Mouse (Mus musculus): ENCODE results near the gene Zfp385b. TPM values are rescaled to one million over a fixed set of nuclear protein-coding genes. Genes with fewer than 3 reads are reported as not detected.

Gene Zfp385b
- polyA plus RNA-seq, 1 experiment from 2014 or later, result 5.9 TPM

DNA sequence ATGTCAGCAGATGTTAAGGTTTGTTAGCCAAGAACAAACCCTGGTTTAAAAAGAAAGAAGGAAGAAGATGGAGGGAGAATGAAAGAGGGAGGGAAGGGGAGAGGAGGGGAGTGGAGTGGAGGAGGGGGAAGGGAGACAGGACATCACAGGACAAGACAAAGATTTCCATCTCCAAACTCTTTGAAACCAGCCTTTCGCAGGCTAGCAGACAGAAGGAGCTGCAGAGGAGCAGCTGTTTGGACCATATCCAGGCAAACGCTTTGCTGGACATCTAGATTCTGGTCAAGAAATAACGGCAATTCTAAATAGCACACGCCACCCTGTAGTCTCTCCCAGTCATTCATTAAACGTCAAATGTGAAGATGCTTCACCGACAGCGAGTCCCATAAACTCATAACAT is 38.0 kb downstream of the Zfp385b start:
- no peak overlapping the region for H3K4me3 ChIP-seq (replicated peaks)
- no peak for ATAC-seq (ENCODE audit: insufficient read depth, low FRiP score, low read depth)
- no peak overlapping the region for H3K9ac ChIP-seq
- H3K27ac ChIP-seq, result peak overlapping the region; percentile 7; the same call in 1 of the 2 replicates
- 41% methylated on average over 7 of the region's 7 CpGs for WGBS
- no peaks in the 10 kb centered on the region for H3K9me3 ChIP-seq
- no peak overlapping the region for H3K4me2 ChIP-seq
- no peaks in the 10 kb centered on the region for H3K4me1 ChIP-seq
- no peaks in the 10 kb centered on the region for H3K36me3 ChIP-seq
- H3K27me3 ChIP-seq (replicated peaks), result no peaks in the 10 kb centered on the region

DNA sequence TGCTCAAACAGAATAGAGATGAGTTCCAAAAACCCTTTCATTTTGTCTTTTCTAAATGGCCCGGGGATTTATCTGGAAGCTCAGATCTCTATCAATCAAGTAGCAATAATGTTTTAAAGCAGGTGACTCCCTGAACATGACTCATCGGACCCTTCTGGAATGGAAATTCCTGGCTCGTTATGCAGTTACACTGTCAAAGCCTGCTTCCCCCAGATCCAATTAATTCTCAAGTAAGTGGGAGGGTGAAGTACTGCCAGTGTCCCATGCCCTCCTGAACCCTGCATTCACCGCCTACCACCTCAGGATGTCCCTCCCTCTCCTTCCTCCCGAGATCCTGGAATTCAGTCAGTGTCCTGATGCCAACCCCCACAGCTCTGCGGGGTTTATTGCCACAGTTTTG is 41.7 kb downstream of the Zfp385b start:
- WGBS, result 29% methylated on average over 6 of the region's 6 CpGs
- no peaks in the 10 kb centered on the region for H3K9me3 ChIP-seq
- peak; percentile 35; the same call in 1 of the 2 replicates for ATAC-seq (ENCODE audit: insufficient read depth, low FRiP score, low read depth)
- no peak overlapping the region for H3K4me2 ChIP-seq
- no peak overlapping the region for H3K27ac ChIP-seq
- no peaks in the 10 kb centered on the region for H3K27me3 ChIP-seq (replicated peaks)
- no peaks in the 10 kb centered on the region for H3K4me1 ChIP-seq
- no peak overlapping the region for H3K9ac ChIP-seq
- H3K36me3 ChIP-seq, result no peaks in the 10 kb centered on the region
- H3K4me3 ChIP-seq (replicated peaks), result no peak overlapping the region

DNA sequence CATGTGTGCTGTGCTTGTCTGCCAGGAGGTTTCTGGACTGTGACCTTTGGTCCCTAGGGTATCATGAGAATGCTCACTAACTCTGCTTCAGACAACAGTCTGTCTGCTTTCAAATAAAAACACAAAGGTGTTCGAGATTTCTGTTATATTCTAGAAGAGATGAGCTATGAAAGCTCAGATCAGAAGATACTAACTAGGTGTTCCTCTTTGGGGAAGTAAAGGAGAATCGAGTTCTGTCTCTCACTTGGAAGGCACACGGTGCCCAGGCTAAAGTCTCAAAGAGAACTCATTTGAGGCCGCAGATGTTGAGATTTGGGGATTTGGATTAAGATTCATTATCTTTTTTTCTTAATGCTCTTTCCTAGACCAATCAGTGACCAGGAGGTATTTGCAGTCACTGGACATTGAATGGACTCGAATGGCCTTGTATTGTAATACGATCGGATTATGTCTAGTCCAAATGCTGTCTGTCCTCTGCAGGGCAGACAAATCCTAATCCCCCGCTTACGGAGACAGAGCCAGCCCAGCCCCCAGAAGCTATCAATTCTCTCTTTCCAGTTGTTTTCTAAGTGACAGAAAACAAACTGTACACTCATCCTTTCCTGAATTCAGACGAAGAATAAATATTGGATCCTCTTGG is 42.3 kb downstream of the Zfp385b start:
- H3K4me2 ChIP-seq, result no peak overlapping the region
- ATAC-seq (ENCODE audit: insufficient read depth, low FRiP score, low read depth), result no peak

DNA sequence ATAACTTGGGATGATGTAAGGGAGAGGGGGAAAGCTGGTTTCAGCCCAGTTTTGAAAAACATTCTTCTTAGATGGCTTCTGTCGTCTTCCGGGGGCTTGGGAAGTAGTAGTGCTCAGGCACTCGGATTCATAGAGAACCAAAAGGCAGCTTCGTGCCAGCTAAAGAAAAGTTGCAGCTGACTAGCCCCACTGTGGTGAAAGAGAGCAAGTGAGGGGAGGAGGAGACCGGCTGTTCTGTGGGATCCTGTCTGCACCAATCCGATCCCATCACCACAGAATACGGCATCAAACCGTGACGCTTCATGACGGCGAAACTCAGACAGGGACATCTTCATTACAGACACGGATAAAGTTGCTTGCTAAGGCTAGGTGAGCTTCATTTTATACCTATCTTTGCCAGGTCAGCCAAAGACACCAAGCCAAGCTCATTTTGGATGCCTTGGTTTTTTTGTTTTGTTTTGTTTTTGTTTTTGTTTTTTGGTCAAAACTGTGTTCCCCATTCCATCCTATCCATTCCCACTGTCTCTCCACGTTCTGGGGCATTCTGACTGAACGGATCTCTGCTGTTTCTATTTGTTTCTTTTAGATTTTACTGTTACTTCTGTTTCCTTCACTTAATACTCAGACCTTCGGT is 44.1 kb downstream of the Zfp385b start:
- no peak for ATAC-seq (ENCODE audit: insufficient read depth, low FRiP score, low read depth)
- 75% methylated on average over 15 of the region's 15 CpGs for WGBS

More for the DNA sequence above, 42.3 kb downstream of the Zfp385b start:
- Histone ChIP-seq H3K9ac (no peak overlapping the region), H3K9me3 (no peaks in the 10 kb centered on the region), H3K4me1 (no peaks in the 10 kb centered on the region), H3K27ac (no peak overlapping the region), H3K27me3 (replicated peaks) (no peaks in the 10 kb centered on the region), H3K36me3 (no peaks in the 10 kb centered on the region), H3K4me3 (replicated peaks) (no peak overlapping the region)
- WGBS, result 49% methylated on average over 10 of the region's 10 CpGs

DNA sequence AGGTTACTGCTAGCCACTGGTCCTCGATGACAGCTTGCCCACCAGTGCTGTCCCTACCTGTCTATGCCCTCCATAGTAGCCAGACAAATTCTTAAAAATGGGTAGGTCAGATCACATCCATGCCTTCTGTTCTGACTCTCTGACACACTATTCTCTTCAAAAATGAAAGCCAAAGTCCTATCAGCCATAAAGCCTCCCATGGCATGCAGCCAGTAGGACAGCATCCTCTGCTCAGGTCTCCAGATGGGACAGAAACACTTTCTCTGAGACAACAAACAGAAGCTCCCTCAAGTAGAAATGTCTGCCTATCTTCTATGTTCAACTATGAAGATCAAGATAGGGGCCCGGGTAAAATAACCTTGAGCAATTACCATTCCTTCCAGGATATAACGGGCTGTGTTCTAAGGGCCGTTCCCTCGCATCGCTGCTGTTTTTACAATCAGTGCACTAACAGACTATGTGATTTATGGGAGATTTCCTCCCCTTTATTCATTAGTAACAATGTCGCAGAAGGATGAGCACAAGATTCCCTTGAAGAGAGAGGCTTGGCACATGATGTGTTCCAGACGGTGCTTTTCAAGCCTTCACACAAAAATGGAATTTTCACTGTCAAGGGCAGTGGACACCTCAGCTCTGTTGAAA is 49.3 kb downstream of the Zfp385b start:
- Histone ChIP-seq H3K9me3 (no peaks in the 10 kb centered on the region), H3K4me2 (no peak overlapping the region), H3K27ac (no peak overlapping the region), H3K4me3 (replicated peaks) (no peak overlapping the region), H3K27me3 (replicated peaks) (no peaks in the 10 kb centered on the region), H3K4me1 (no peaks in the 10 kb centered on the region), H3K36me3 (no peaks in the 10 kb centered on the region), H3K9ac (no peak overlapping the region)
- ATAC-seq (ENCODE audit: insufficient read depth, low FRiP score, low read depth), result no peak
- WGBS, result 48% methylated on average over 8 of the region's 8 CpGs

More for the DNA sequence above, 44.1 kb downstream of the Zfp385b start:
- Histone ChIP-seq H3K9ac (no peak overlapping the region), H3K36me3 (no peaks in the 10 kb centered on the region), H3K4me1 (no peaks in the 10 kb centered on the region), H3K27me3 (replicated peaks) (no peaks in the 10 kb centered on the region), H3K9me3 (no peaks in the 10 kb centered on the region), H3K27ac (no peak overlapping the region), H3K4me2 (no peak overlapping the region), H3K4me3 (replicated peaks) (no peak overlapping the region)

DNA sequence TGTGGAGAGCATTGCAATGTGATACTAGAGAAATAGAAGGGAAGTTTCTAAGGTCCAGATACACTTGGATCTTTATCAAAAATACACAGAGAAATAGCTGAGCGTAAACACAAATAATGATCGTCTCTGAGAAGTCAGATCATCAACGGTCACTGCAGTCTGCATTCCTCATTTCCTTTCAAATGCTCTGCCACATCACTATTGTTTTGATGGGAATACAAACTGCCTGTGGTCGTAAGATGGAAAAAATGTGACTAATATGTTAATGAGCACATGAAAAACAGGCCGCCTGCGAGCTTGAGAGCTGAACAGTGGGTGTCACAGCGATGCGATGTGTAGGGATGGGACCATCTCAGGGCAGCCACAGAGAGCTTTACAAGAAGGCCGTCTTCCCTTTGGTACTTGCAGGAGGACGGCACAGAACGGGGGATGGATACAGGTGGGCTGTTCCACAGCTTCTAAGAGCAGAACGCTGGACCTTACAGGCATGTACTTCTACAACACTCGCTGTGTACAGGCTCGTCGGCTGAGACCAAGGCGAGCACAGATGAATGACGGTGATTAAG is 51.0 kb downstream of the Zfp385b start:
- no peak for ATAC-seq (ENCODE audit: insufficient read depth, low FRiP score, low read depth)
- Histone ChIP-seq H3K9ac (no peak overlapping the region), H3K27ac (no peak overlapping the region), H3K9me3 (no peaks in the 10 kb centered on the region), H3K4me1 (no peaks in the 10 kb centered on the region), H3K27me3 (replicated peaks) (no peaks in the 10 kb centered on the region), H3K4me2 (no peak overlapping the region), H3K36me3 (no peaks in the 10 kb centered on the region), H3K4me3 (replicated peaks) (no peak overlapping the region)
- 75% methylated on average over 17 of the region's 17 CpGs for WGBS

DNA sequence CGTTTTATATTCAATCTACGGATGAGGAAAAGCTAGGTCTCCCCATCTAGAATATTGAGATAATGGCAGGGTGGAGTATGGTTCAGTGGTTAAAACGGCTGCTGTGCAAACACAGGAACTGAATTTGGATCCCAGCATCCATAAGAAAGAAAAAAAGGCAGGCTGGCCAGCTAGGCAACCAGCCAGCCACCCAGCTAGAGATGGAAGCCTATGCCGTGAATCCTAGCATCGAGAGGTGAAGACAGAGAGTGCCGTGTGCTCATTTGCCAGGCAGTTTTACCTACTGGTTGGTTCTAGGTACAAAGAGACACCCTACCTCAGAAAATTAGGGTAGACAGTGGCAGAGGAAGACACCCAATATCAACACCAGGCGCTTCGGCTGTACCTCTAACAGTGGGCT is 57.5 kb downstream of the Zfp385b start:
- no peak overlapping the region for H3K9ac ChIP-seq
- no peaks in the 10 kb centered on the region for H3K36me3 ChIP-seq
- no peak for ATAC-seq (ENCODE audit: insufficient read depth, low FRiP score, low read depth)
- no peaks in the 10 kb centered on the region for H3K4me1 ChIP-seq
- no peaks in the 10 kb centered on the region for H3K9me3 ChIP-seq
- no peak overlapping the region for H3K4me2 ChIP-seq
- no peak overlapping the region for H3K27ac ChIP-seq
- no peaks in the 10 kb centered on the region for H3K27me3 ChIP-seq (replicated peaks)
- WGBS, result 91% methylated on average over 8 of the region's 8 CpGs
- H3K4me3 ChIP-seq (replicated peaks), result no peak overlapping the region

DNA sequence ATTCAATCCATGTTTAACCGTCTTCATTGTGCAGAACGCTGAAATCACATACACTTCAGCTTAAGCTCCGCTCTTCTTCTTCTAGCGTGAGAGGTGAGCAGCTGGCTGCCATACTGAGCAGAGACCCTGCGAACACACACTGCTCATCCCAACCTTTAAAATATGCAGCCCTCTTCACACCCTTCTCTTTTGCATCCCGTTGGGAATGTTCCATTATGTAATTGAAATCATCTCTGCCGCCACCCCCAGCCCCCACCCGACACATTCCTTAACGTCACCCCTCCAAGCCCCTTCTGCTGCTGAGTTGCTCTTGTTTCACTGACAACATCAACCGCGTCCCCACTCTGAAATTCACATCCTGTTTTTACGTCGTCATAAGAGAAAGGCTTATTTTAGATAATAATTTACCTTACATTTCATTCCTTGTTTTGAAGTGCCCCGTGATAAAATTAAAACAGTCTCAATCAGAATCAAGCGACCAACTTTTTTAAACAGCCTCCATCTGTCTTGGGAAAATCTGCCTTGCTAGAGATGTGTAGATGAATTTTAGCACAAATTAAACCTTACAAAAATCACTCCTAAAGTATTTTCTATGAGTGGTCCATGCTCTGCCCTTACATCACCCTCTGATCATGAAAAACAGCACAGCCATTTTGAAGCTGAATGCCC is 60.9 kb downstream of the Zfp385b start:
- Histone ChIP-seq H3K4me2 (no peak overlapping the region), H3K4me3 (replicated peaks) (no peak overlapping the region), H3K4me1 (no peaks in the 10 kb centered on the region), H3K9ac (no peak overlapping the region), H3K27me3 (replicated peaks) (no peaks in the 10 kb centered on the region), H3K27ac (no peak overlapping the region), H3K36me3 (no peaks in the 10 kb centered on the region), H3K9me3 (no peaks in the 10 kb centered on the region)
- WGBS, result 70% methylated on average over 15 of the region's 15 CpGs
- no peak for ATAC-seq (ENCODE audit: insufficient read depth, low FRiP score, low read depth)

DNA sequence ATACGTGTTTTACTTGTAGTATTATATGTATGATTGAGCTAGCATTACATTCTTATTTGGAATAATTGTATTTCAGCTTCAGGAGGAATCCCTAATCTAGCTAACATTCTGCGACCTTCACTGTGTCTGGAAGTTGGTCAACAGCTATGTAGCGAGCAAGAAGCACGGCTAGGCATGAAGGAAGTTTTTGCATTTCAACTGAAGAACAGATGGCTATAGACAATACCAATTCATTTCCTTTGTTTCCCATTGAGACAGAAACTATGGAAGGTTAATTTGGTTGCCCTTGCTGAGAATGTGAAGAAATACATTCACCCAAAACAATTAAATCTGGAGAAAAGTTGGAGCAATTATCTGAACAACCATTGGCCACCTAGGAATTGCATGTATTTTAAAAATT is 66.9 kb downstream of the Zfp385b start:
- 76% methylated on average over 4 of the region's 4 CpGs for WGBS
- H3K9me3 ChIP-seq, result no peaks in the 10 kb centered on the region
- H3K27me3 ChIP-seq (replicated peaks), result no peaks in the 10 kb centered on the region
- no peak for ATAC-seq (ENCODE audit: insufficient read depth, low FRiP score, low read depth)
- no peaks in the 10 kb centered on the region for H3K36me3 ChIP-seq
- no peak overlapping the region for H3K4me2 ChIP-seq
- H3K4me1 ChIP-seq, result no peaks in the 10 kb centered on the region
- H3K4me3 ChIP-seq (replicated peaks), result no peak overlapping the region
- no peak overlapping the region for H3K27ac ChIP-seq
- no peak overlapping the region for H3K9ac ChIP-seq

DNA sequence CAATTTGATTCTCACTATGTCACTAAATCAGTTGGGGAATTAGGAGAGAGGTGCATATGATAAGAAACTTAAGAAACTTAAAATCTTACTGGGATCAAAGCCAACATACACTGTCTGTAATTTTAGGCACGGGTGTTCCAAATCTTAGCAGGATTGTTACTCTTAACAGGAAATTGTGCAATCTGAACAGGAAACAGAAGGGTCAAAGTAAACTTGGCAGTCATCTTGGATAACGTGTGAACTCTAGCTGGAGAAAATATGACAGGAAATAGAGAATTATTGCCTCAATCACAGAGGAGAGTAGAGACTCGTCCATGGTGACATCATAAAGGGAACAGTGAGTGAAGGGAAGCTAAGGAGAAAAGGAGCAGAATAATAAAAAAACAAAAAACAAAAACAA is 69.8 kb downstream of the Zfp385b start:
- no peaks in the 10 kb centered on the region for H3K4me1 ChIP-seq
- no peaks in the 10 kb centered on the region for H3K27me3 ChIP-seq (replicated peaks)
- H3K4me3 ChIP-seq (replicated peaks), result no peak overlapping the region
- no peaks in the 10 kb centered on the region for H3K9me3 ChIP-seq
- H3K4me2 ChIP-seq, result no peak overlapping the region
- no peak overlapping the region for H3K27ac ChIP-seq
- WGBS, result 34% methylated on average over 3 of the region's 3 CpGs
- no peak overlapping the region for H3K9ac ChIP-seq
- no peaks in the 10 kb centered on the region for H3K36me3 ChIP-seq
- no peak for ATAC-seq (ENCODE audit: insufficient read depth, low FRiP score, low read depth)

DNA sequence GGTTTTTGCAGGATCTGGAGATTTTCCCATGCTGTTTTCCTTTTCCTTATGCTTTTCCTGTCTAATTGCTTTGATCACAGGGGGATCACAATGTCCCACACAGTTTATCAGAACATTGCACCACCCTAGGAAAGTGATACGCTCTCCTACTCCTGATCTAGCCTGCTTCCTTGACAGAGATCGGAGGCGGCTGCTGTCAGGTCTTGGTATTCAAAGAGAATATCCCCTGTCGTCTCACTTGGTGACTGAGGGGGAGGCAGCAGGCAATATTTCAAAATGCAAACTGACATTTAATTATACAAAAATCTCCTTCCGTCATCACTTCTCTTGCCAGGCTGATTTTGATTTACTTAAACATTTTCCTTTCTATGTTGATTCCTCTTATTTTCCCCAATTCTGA is 73.0 kb downstream of the Zfp385b start:
- ATAC-seq (ENCODE audit: insufficient read depth, low FRiP score, low read depth), result no peak
- Histone ChIP-seq H3K27me3 (replicated peaks) (no peaks in the 10 kb centered on the region), H3K27ac (no peak overlapping the region), H3K4me3 (replicated peaks) (no peak overlapping the region), H3K9ac (no peak overlapping the region), H3K9me3 (no peaks in the 10 kb centered on the region), H3K36me3 (no peaks in the 10 kb centered on the region), H3K4me2 (no peak overlapping the region), H3K4me1 (no peaks in the 10 kb centered on the region)
- WGBS, result 73% methylated on average over 5 of the region's 5 CpGs

DNA sequence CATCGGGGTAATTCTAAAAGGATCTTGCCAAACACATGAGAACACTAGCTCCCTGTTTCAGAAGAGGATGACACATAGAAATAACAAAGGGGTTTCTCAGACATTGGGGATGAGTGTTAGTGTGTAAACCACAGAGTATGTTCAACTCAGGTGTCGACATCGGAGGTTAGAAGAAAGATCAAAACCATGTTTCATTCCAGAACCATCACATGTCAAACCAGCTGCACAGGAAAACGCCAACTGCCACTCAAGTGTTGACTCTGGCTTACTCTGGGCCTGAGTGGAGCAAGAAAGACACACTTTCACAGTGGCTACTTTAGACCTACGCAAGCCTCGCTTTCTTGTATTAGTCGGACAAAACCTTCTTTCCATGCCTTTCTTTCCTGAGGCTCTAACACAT is 74.2 kb downstream of the Zfp385b start:
- H3K4me1 ChIP-seq, result no peaks in the 10 kb centered on the region
- no peak overlapping the region for H3K4me2 ChIP-seq
- no peak overlapping the region for H3K9ac ChIP-seq
- H3K27me3 ChIP-seq (replicated peaks), result no peaks in the 10 kb centered on the region
- WGBS, result 89% methylated on average over 7 of the region's 7 CpGs
- ATAC-seq (ENCODE audit: insufficient read depth, low FRiP score, low read depth), result no peak
- H3K36me3 ChIP-seq, result no peaks in the 10 kb centered on the region
- no peak overlapping the region for H3K27ac ChIP-seq
- no peak overlapping the region for H3K4me3 ChIP-seq (replicated peaks)
- H3K9me3 ChIP-seq, result no peaks in the 10 kb centered on the region
